Mouse (Mus musculus): ENCODE measurements around the gene Emid1. TPM values are rescaled to one million over a fixed set of nuclear protein-coding genes. Genes with fewer than 3 reads are reported as not detected.

Gene Emid1
- polyA plus RNA-seq, 1 experiment from 2014 or later = 16.4 TPM

Other genes starting within 250 kb of the Emid1 start
- 0.19 and 0.27 TPM in 2 replicates for gene Nefh, start 204.2 kb downstream of the Emid1 start, polyA plus RNA-seq (2016; fragmentation: Nextera tagmentation; extraction: Ambion mirVana)
- 48.8 and 54.8 TPM in 2 replicates for gene Ap1b1, start 165.4 kb downstream of the Emid1 start, polyA plus RNA-seq (2016; fragmentation: Nextera tagmentation; extraction: Ambion mirVana)
- 2.8 and 3.2 TPM in 2 replicates for gene Rasl10a, start 94.1 kb downstream of the Emid1 start, polyA plus RNA-seq (2016; fragmentation: Nextera tagmentation; extraction: Ambion mirVana)
- gene Gas2l1, start 86.9 kb downstream of the Emid1 start, polyA plus RNA-seq (2016; fragmentation: Nextera tagmentation; extraction: Ambion mirVana) = 40.5 and 44.9 TPM in 2 replicates
- gene Rhbdd3, start 53.3 kb downstream of the Emid1 start, polyA plus RNA-seq (2016; fragmentation: Nextera tagmentation; extraction: Ambion mirVana) = 23.2 and 24.8 TPM in 2 replicates
- gene Ewsr1, start 53.0 kb downstream of the Emid1 start, polyA plus RNA-seq (2016; fragmentation: Nextera tagmentation; extraction: Ambion mirVana) = 1,006 and 1,007 TPM in 2 replicates
- gene Kremen1, start 109.3 kb upstream of the Emid1 start, polyA plus RNA-seq (2016; fragmentation: Nextera tagmentation; extraction: Ambion mirVana) = 24.2 and 26.2 TPM in 2 replicates

All from limb, embryonic 12.5 days (tissue).